Mouse (Mus musculus) embryonic facial prominence, embryonic 13.5 days (tissue): ENCODE data around the gene Pcsk1n. TPM values are rescaled to one million over a fixed set of nuclear protein-coding genes. Genes with fewer than 3 reads are reported as not detected.

ENCODE experiments used
- ATAC-seq: fragments of 200-750 bp; cut with Nextera tagmentation; 2 replicates; pipeline ENCODE4 v1.8.0; 2017; ENCODE audit warnings: low read depth; ENCODE audit not compliant: insufficient number of reproducible peaks, insufficient read depth, low FRiP score, low TSS enrichment
- H3K27ac ChIP-seq: fragments of 300-500 bp; sonication (generic); 2 replicates; pipeline ENCODE4 v1.5.1; 2015; ENCODE audit warnings: moderate library complexity, mild to moderate bottlenecking, inconsistent platforms
- H3K27me3 ChIP-seq: fragments of 300-500 bp; sonication (generic); 2 replicates; pipeline ENCODE4 v1.6.1; 2015; ENCODE audit warnings: mild to moderate bottlenecking, inconsistent platforms
- H3K36me3 ChIP-seq: fragments of 300-500 bp; sonication (generic); 2 replicates; pipeline ENCODE4 v1.6.1; 2015; ENCODE audit warnings: mild to moderate bottlenecking, inconsistent platforms
- H3K4me1 ChIP-seq: fragments of 300-500 bp; sonication (generic); 2 replicates; pipeline ENCODE4 v1.6.1; 2015; ENCODE audit warnings: inconsistent platforms
- H3K4me2 ChIP-seq: fragments of 300-500 bp; sonication (generic); 2 replicates; pipeline ENCODE4 v1.6.1; 2015; ENCODE audit warnings: moderate library complexity, mild to moderate bottlenecking, inconsistent platforms
- H3K4me3 ChIP-seq: fragments of 300-500 bp; sonication (generic); 2 replicates; pipeline ENCODE4 v1.5.1; 2015; ENCODE audit warnings: mild to moderate bottlenecking, inconsistent platforms
- H3K9ac ChIP-seq: fragments of 300-500 bp; sonication (generic); 2 replicates; pipeline ENCODE4 v1.6.1; 2015; ENCODE audit warnings: mild to moderate bottlenecking, inconsistent platforms
- H3K9me3 ChIP-seq: fragments of 300-500 bp; sonication (generic); 2 replicates; pipeline ENCODE4 v1.6.1; 2016; ENCODE audit warnings: inconsistent platforms
- WGBS: fragments of 180-500 bp; shearing (Covaris S2); methylation state at CpG from one replicate; pipeline ENCODE4 v1.1.7; 2015; ENCODE audit warnings: mixed read lengths; 5-methylcytosine and 5-hydroxymethylcytosine counted together
- polyA plus RNA-seq: library from polyadenylated mRNA; unstranded; fragments of >200 nt; fragmentation: Nextera tagmentation; extraction: Ambion mirVana; gene quantifications from 2 replicates; pipeline ENCODE4 v1.2.1, GENCODE M21; 2015

Pcsk1n gene
- polyA plus RNA-seq = 2.0 and 3.1 TPM in 2 replicates

DNA sequence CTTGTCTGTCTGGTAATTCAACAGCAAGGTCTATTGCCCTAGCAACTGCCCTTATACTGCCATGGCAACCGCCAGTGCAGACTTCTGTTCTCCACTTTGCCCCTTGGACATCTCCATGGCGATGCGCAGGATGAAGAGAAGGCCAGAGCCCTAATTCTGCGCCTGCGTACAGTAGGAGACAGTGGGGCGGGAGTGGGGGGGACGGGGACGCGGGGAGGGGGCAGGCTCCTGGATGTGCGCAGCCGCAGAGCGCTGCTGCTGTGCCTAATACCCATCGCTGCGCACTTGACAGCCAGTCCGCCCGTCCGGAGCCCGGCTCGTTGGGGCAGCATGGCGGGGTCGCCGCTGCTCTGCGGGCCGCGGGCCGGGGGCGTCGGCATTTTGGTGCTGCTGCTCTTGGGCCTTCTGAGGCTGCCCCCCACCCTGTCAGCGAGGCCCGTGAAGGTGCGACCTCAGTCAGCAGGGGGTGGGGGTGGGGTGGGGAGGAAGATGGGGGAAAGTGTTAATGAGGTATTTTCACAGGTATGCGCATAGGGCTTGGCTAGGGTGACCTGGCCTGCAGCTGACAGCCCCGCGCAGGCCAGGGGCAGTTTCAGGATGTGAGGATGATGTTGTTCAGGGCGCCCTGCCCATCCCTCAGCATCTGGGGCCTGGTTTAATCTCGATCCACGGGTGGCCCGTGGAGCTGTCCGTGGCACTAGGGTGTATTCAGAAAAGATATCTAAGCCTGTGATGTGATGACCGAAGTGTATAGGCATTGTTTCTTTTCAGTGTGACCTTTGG is at the start of gene Pcsk1n:
TSS of gene Pcsk1n (plus strand) at position 222 of the 783 bp plus-strand sequence.
- Histone ChIP-seq H3K9ac (no peak within 1 kb of the TSS), H3K9me3 (no peaks in the 10 kb centered on the region), H3K27me3 (peaks cover 61% of the 10 kb centered on the region), H3K4me3 (peak within 1 kb of the TSS; percentile 29), H3K36me3 (no peaks in the 10 kb centered on the region), H3K27ac (no peak within 1 kb of the TSS), H3K4me2 (peak within 1 kb of the TSS; percentile 54), H3K4me1 (no peaks in the 10 kb centered on the region; the same call in 1 of the 2 replicates)
- ATAC-seq = no peak
- 17% methylated on average over 40 of the region's 40 CpGs for WGBS

DNA sequence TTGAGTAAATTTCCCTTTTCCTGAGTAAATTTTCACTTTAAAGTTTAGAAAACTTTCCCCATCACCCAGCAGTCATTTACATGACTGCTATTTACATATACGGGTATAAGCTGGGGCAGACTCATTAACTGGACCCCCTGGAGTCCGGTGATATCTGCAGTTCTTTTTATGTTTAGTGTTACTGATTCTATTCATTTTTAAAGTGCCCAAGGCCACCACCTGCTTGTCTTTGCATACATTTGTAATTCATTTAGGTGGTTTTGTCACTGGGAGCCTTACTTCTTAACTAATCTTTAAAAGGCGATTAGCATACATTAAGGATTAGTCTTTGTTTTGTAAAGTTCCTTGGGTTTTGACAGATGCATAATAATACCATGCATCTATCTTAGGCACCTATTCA is 49.8 kb upstream of the Pcsk1n start:
- no peaks in the 10 kb centered on the region for H3K4me1 ChIP-seq
- no peaks in the 10 kb centered on the region for H3K9me3 ChIP-seq
- peaks cover 34% of the 10 kb centered on the region for H3K36me3 ChIP-seq
- no peak overlapping the region for H3K4me2 ChIP-seq
- H3K27me3 ChIP-seq = no peaks in the 10 kb centered on the region
- ATAC-seq = no peak
- no peak overlapping the region for H3K9ac ChIP-seq
- H3K27ac ChIP-seq = no peak overlapping the region
- no peak overlapping the region for H3K4me3 ChIP-seq
- WGBS = 49% methylated on average over 3 of the region's 3 CpGs

DNA sequence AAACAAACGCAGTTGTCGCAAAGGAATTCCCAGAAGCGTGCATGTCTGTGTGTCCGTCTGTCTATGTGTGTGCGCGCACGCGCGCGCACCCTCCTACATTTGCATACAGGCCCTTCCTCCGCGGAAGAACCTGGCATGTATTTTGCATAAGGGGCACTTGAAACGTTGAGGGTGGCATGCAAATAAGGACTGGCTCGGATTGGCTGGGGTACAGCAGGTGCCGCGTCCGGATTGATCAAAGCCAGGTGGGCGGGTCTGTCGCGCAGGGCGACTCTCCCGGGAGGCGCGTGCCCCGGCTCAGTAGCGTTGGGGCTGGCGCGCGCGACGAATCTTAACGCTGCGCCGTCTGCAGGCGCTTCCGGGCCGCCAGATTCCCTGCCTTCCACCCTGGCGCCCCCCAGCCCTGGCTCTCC is 41.6 kb upstream of the Pcsk1n start, which contains the start of gene Pim2:
TSS of gene Pim2 (plus strand) at position 256 of the 413 bp plus-strand sequence.
- Histone ChIP-seq H3K36me3 (peaks cover 14% of the 10 kb centered on the region), H3K4me1 (peaks cover 4% of the 10 kb centered on the region; the same call in 1 of the 2 replicates), H3K9me3 (no peaks in the 10 kb centered on the region), H3K4me3 (peak within 1 kb of the TSS; percentile 48), H3K4me2 (peak within 1 kb of the TSS; percentile 81), H3K27ac (no peak within 1 kb of the TSS), H3K27me3 (peaks cover 7% of the 10 kb centered on the region), H3K9ac (peak within 1 kb of the TSS; percentile 62)
- peak; percentile 83 for ATAC-seq
- WGBS = 19% methylated on average over 25 of the region's 38 CpGs

DNA sequence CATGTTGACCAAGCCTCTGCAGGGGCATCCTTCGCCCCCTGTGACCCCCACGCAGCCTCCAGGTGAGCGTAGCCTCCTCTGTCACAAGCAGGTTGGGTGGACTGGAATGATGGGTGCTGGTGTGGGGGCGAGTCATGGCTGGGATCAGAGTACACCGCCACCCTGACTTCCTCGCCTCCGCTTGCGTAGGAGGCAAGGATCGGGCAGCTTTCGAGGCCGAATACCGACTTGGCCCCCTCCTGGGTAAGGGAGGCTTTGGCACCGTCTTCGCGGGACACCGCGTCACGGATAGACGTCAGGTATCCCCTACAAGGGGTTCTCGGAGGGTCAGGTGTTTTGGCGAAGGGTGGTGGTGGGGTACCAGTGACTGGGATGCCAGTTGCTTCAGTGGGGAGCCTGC is 41.1 kb upstream of the Pcsk1n start:
- Histone ChIP-seq H3K4me1 (peaks cover 4% of the 10 kb centered on the region; the same call in 1 of the 2 replicates), H3K9ac (peak overlapping the region; percentile 62), H3K36me3 (peaks cover 11% of the 10 kb centered on the region), H3K4me3 (peak overlapping the region; percentile 48), H3K27me3 (peaks cover 7% of the 10 kb centered on the region), H3K4me2 (peak overlapping the region; percentile 81), H3K9me3 (no peaks in the 10 kb centered on the region), H3K27ac (no peak overlapping the region)
- ATAC-seq = no peak; the same call in 1 of the 2 replicates
- WGBS = 28% methylated on average over 21 of the region's 21 CpGs

DNA sequence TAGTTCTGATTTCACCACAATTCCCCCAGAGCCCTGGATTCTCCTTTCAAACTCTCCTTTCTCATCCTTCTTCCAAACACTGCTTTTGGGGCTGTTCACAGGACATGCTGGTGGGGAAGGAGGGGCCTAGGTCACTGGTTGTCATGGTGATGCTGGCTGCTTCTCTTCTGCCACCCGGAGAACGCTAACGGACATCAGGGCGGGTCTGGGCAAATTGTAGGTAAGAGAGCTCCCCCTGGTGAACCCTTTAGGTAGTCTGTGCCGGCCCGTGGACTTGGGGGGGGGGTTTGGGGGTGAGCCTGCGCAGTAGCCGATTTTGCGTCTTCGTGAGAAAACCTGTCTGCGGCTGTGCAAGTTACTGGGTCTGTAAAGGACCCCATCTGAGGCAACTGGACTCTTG is 39.8 kb upstream of the Pcsk1n start:
- Histone ChIP-seq H3K27me3 (peaks cover 7% of the 10 kb centered on the region), H3K9me3 (no peaks in the 10 kb centered on the region), H3K36me3 (peaks cover 2% of the 10 kb centered on the region; the same call in 1 of the 2 replicates), H3K4me2 (peak overlapping the region; percentile 81), H3K4me3 (no peak overlapping the region), H3K27ac (no peak overlapping the region), H3K9ac (no peak overlapping the region), H3K4me1 (peaks cover 4% of the 10 kb centered on the region; the same call in 1 of the 2 replicates)
- ATAC-seq = peak; percentile 46; the same call in 1 of the 2 replicates
- 23% methylated on average over 11 of the region's 11 CpGs for WGBS

DNA sequence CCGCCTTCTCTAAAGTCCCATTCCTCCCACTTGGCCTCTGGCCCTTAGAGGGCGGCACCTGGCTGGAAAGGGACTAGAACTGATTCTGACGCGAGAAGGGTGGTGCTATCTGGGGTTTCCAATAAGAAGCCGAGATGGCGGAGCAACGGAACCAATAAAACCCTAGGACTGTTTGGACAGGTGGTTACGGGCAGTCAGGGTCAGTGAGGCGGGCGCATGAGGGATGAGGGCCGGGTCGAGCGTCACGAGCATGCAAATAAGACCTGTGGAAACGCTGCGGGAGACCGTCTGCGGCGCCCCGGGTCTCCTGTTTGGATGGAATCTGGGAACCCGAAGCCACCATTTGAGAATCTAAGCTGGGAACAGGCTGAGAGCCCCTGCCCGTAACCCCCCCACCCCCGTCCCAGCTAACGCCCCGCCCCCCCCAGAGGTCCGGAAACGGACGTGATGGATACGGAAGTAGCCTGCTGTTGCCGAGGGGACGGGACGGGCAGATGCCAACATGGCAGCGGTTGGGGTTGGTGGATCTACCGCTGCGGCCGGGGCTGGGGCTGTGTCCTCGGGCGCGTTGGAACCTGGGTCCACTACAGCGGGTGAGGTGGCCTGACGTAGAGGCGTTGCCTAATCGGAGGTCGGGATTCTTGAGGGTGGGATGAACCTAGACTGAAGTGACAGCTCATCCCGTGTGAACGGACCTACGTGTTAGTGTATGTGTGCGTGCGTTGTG is 35.6 kb upstream of the Pcsk1n start, which contains the start of gene Slc35a2:
TSS of gene Slc35a2 (plus strand) at position 188 of the 727 bp plus-strand sequence.
- peaks cover 4% of the 10 kb centered on the region; the same call in 1 of the 2 replicates for H3K4me1 ChIP-seq
- 12% methylated on average over 49 of the region's 49 CpGs for WGBS
- H3K4me2 ChIP-seq = peak within 1 kb of the TSS; percentile 60
- peak within 1 kb of the TSS; percentile 55 for H3K4me3 ChIP-seq
- H3K9ac ChIP-seq = peak within 1 kb of the TSS; percentile 61
- peak within 1 kb of the TSS; percentile 85 for H3K27ac ChIP-seq
- H3K27me3 ChIP-seq = no peaks in the 10 kb centered on the region
- H3K36me3 ChIP-seq = no peaks in the 10 kb centered on the region
- H3K9me3 ChIP-seq = no peaks in the 10 kb centered on the region
- ATAC-seq = peak; percentile 74

DNA sequence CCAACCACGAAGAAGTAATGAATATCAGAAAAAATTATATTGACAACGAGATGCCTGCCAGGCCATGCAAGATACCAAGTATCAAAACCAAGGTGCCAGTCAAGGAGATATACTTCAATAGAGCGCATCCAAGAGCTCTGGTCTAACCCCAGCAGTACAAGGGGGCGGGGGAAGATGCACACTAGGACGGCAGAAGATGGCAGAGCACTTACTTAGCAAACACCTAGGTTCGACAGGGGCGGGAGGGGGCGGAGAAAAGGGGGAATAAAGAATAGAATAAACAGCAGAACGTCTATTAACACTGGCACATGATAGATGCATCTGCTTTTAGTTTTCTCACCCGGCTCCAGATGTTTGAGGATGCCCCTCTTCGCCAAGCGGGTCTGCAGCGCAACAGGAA is 21.4 kb upstream of the Pcsk1n start:
- ATAC-seq = no peak
- whole genome bisulfite sequencing = 29% methylated on average over 13 of the region's 13 CpGs
- H3K9me3 ChIP-seq = no peaks in the 10 kb centered on the region
- H3K36me3 ChIP-seq = peaks cover 25% of the 10 kb centered on the region
- H3K9ac ChIP-seq = peak overlapping the region; percentile 74
- H3K27ac ChIP-seq = no peak overlapping the region
- peaks cover 3% of the 10 kb centered on the region; the same call in 1 of the 2 replicates for H3K4me1 ChIP-seq
- H3K27me3 ChIP-seq = no peaks in the 10 kb centered on the region
- peak overlapping the region; percentile 57 for H3K4me3 ChIP-seq
- peak overlapping the region; percentile 61 for H3K4me2 ChIP-seq

DNA sequence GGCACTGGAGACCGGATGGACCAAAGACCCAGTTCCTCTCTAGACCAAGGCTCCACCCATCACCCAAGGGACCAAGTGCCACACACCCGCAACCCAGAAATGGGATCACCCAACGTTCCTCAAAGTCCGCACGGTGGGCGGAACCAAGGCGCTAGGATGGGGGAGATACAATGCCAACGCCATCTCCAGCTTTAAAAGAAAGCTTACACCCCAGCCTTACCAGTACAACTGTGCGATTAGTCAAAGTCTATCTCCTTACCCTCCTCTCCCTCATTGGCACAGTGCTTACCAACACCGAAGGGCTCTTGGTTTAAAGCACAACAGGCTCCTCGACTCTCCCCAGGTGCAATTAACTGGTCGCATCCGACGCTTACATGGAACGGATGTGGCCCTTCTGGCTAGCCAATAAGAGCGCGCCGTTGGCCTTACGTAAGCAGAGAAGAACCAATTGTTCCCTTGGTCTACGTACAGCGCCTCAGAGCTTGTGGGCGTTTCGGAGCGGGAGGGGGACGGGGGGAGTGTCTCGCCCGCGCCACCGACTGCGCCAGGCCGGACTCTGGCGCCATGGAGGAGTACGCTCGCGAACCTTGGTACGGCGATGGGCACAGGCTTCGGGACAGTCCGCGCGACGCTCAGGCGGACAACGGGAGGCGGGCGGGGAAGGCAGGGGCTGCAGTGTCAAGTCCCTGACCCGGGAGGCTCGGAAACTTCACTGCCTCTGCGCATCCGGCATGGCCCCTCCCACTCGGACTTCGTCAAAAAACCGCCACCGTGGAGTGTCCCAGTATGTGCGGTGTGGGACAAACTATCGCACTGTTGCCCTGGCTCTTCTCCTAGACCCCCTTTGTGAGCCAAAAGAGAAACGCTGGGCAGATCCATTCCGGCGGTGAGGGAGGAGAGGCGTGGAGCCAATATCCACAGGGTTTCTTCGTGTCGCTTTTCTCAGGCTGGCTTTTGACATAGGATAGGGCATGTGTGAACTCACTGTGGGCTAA is 20.4 kb upstream of the Pcsk1n start, which contains the start of the genes Pqbp1 and Timm17b:
TSS of gene Pqbp1 (minus strand) at position 390 of the 995 bp plus-strand sequence.
TSS of gene Timm17b (plus strand) at position 478 of the 995 bp plus-strand sequence.
- Histone ChIP-seq H3K27ac (peak within 1 kb of the TSS; percentile 86), H3K4me3 (peak within 1 kb of the TSS; percentile 57), H3K9me3 (no peaks in the 10 kb centered on the region), H3K4me2 (peak within 1 kb of the TSS; percentile 61), H3K36me3 (peaks cover 25% of the 10 kb centered on the region), H3K4me1 (peaks cover 3% of the 10 kb centered on the region; the same call in 1 of the 2 replicates), H3K9ac (peak within 1 kb of the TSS; percentile 74), H3K27me3 (no peaks in the 10 kb centered on the region)
- ATAC-seq = peak; percentile 94
- 20% methylated on average over 62 of the region's 62 CpGs for WGBS

DNA sequence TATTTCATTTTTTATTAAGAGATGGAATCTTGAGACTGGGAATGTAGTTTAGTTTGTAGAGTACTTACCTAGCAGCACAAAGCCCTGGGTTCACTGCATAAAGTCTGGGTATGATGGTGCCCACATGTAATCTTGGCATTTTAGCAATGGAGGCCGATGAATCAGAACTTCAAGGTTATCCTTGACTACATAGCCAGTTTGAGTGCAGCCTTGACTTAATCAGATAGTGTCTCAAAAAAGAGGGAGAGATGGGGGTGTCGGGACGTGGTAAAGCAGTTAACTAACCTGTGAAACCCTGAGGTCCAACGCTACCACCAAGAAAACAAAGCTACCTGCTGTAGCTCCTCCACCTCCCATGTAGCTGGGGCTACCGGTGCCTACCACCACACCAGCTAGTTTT is 15.2 kb upstream of the Pcsk1n start:
- no peaks in the 10 kb centered on the region for H3K27me3 ChIP-seq
- ATAC-seq = no peak
- 91% methylated on average over 5 of the region's 5 CpGs for WGBS

DNA sequence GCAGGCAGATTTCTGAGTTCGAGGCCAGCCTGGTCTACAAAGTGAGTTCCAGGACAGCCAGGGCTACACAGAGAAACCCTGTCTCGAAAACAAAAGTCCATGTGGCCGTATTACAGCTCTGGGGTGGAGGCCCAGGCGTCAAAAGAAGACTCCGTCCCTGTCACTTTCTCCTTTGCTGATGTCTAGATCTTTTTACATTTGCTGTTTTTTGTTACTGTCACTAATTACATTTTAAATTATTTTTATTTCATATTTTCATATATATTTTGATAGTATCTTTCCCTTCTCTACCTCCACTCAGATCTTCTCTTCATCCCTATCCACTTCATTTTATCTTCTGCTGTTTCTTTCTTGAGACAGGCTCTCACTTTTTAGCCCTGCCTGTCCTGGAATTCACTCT is 11.9 kb upstream of the Pcsk1n start, which contains the start of gene Gm10491:
TSS of gene Gm10491 (minus strand) at position 101 of the 400 bp plus-strand sequence.
- no peak for ATAC-seq
- WGBS = 92% methylated on average over 5 of the region's 5 CpGs
- H3K27me3 ChIP-seq = no peaks in the 10 kb centered on the region
- no peaks in the 10 kb centered on the region for H3K4me1 ChIP-seq
- no peak within 1 kb of the TSS for H3K4me3 ChIP-seq
- H3K9me3 ChIP-seq = no peaks in the 10 kb centered on the region
- peaks cover 21% of the 10 kb centered on the region for H3K36me3 ChIP-seq
- H3K4me2 ChIP-seq = no peak within 1 kb of the TSS
- H3K27ac ChIP-seq = no peak within 1 kb of the TSS
- no peak within 1 kb of the TSS for H3K9ac ChIP-seq

More for the DNA sequence above, 15.2 kb upstream of the Pcsk1n start:
- H3K4me1 ChIP-seq = no peaks in the 10 kb centered on the region
- no peak overlapping the region for H3K4me3 ChIP-seq
- H3K9me3 ChIP-seq = no peaks in the 10 kb centered on the region
- peaks cover 21% of the 10 kb centered on the region for H3K36me3 ChIP-seq
- no peak overlapping the region for H3K27ac ChIP-seq
- H3K4me2 ChIP-seq = no peak overlapping the region
- H3K9ac ChIP-seq = no peak overlapping the region
